Mouse (Mus musculus): Measurements from ENCODE around the gene Tyrobp. TPM values are rescaled to one million over a fixed set of nuclear protein-coding genes. Genes with fewer than 3 reads are reported as not detected.

The Tyrobp gene
- polyA plus RNA-seq, 1 experiment from 2014 or later = 19.7 TPM

GRCm38 (mm10) chr7:30435156-30435555 lies 21.6 kb downstream of the Tyrobp start:
- Histone ChIP-seq H3K27me3 (ENCODE audit: control insufficient read depth, insufficient read depth, low read length) (no peaks in the 10 kb centered on the region), H3K36me3 (ENCODE audit: control insufficient read depth, insufficient read depth, low read length) (0 out of 2 replicates have a peak, but pooled peaks cover 3% of the 10 kb centered on the region), H3K4me1 (ENCODE audit: control insufficient read depth, insufficient read depth, low read length) (no peaks in the 10 kb centered on the region), H3K9ac (ENCODE audit: low read length) (no peak overlapping the region), H3K4me2 (no peak overlapping the region), H3K27ac (ENCODE audit: low read depth, low read length) (no peak overlapping the region), H3K9me3 (ENCODE audit: control insufficient read depth, low read length) (no peaks in the 10 kb centered on the region), H3K4me3 (ENCODE audit: low read depth, low read length) (no peak overlapping the region)
- DNase-seq (ENCODE audit: low spot score, missing footprints) = no peak
- ATAC-seq (ENCODE audit: low FRiP score) = no peak
- 64% methylated on average over 9 of the region's 9 CpGs for WGBS

- Histone ChIP-seq H3K4me1 (ENCODE audit: control insufficient read depth, insufficient read depth, low read length) (no peaks in the 10 kb centered on the region), H3K27ac (ENCODE audit: low read depth, low read length) (no peak overlapping the region), H3K4me2 (no peak overlapping the region), H3K36me3 (ENCODE audit: control insufficient read depth, insufficient read depth, low read length) (0 out of 2 replicates have a peak, but pooled peaks cover 3% of the 10 kb centered on the region), H3K27me3 (ENCODE audit: control insufficient read depth, insufficient read depth, low read length) (no peaks in the 10 kb centered on the region), H3K9me3 (ENCODE audit: control insufficient read depth, low read length) (no peaks in the 10 kb centered on the region), H3K9ac (ENCODE audit: low read length) (no peak overlapping the region), H3K4me3 (ENCODE audit: low read depth, low read length) (no peak overlapping the region)
- 23% methylated on average over 10 of the region's 10 CpGs for WGBS
- DNase-seq (ENCODE audit: low spot score, missing footprints) (no peak), ATAC-seq (ENCODE audit: low FRiP score) (no peak)
These were observed 23.3 kb downstream of the Tyrobp start for GRCm38 (mm10) chr7:30436879-30437278.

DNA sequence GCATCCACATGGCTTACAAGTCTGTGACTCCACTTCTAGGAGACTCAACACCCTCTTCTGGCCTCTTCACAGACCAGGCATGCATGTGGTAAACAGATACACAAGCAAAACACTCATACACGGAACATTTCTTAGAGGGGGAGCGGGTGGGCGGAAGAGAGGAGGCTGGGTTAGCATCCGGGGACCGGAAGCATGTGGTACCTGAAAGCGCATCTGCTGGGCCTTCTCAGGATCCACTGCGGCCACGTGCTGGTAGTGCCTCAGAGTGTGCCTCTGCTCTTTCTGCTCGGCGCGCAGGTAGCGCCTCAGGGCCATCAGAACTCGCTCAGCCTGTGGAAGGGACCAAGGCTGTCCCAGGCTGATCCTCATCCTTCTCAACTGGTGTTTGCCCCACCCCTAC lies 26.2 kb downstream of the Tyrobp start:
- DNase-seq (ENCODE audit: low spot score, missing footprints) (no peak), ATAC-seq (ENCODE audit: low FRiP score) (no peak)
- H3K9ac ChIP-seq (ENCODE audit: low read length) = no peak overlapping the region
- peaks cover 6% of the 10 kb centered on the region for H3K36me3 ChIP-seq (ENCODE audit: control insufficient read depth, insufficient read depth, low read length)
- WGBS = 84% methylated on average over 13 of the region's 13 CpGs
- H3K27ac ChIP-seq (ENCODE audit: low read depth, low read length) = no peak overlapping the region
- no peak overlapping the region for H3K4me2 ChIP-seq
- peaks cover 9% of the 10 kb centered on the region for H3K4me1 ChIP-seq (ENCODE audit: control insufficient read depth, insufficient read depth, low read length)
- no peaks in the 10 kb centered on the region for H3K27me3 ChIP-seq (ENCODE audit: control insufficient read depth, insufficient read depth, low read length)
- H3K4me3 ChIP-seq (ENCODE audit: low read depth, low read length) = no peak overlapping the region
- no peaks in the 10 kb centered on the region for H3K9me3 ChIP-seq (ENCODE audit: control insufficient read depth, low read length)

GRCm38 (mm10) chr7:30440697-30441096 lies 27.1 kb downstream of the Tyrobp start:
- DNase-seq (ENCODE audit: low spot score, missing footprints) (peak; percentile 94), ATAC-seq (ENCODE audit: low FRiP score) (no peak)
- Histone ChIP-seq H3K4me3 (ENCODE audit: low read depth, low read length) (no peak overlapping the region), H3K9me3 (ENCODE audit: control insufficient read depth, low read length) (no peaks in the 10 kb centered on the region), H3K9ac (ENCODE audit: low read length) (no peak overlapping the region), H3K27me3 (ENCODE audit: control insufficient read depth, insufficient read depth, low read length) (no peaks in the 10 kb centered on the region), H3K36me3 (ENCODE audit: control insufficient read depth, insufficient read depth, low read length) (peaks cover 6% of the 10 kb centered on the region), H3K27ac (ENCODE audit: low read depth, low read length) (no peak overlapping the region), H3K4me2 (no peak overlapping the region), H3K4me1 (ENCODE audit: control insufficient read depth, insufficient read depth, low read length) (peaks cover 13% of the 10 kb centered on the region)
- WGBS = 24% methylated on average over 4 of the region's 5 CpGs

GRCm38 (mm10) chr7:30443696-30444095 lies 30.1 kb downstream of the Tyrobp start:
- WGBS = 19% methylated on average over 9 of the region's 9 CpGs
- DNase-seq (ENCODE audit: low spot score, missing footprints) = no peak
- H3K4me1 ChIP-seq (ENCODE audit: control insufficient read depth, insufficient read depth, low read length) = peaks cover 16% of the 10 kb centered on the region
- H3K4me3 ChIP-seq (ENCODE audit: low read depth, low read length) = peak overlapping the region; percentile 75
- H3K4me2 ChIP-seq = peak overlapping the region; percentile 79
- no peak for ATAC-seq (ENCODE audit: low FRiP score)
- peak overlapping the region; percentile 58 for H3K9ac ChIP-seq (ENCODE audit: low read length)
- peak overlapping the region; percentile 82 for H3K27ac ChIP-seq (ENCODE audit: low read depth, low read length)
- H3K36me3 ChIP-seq (ENCODE audit: control insufficient read depth, insufficient read depth, low read length) = peaks cover 3% of the 10 kb centered on the region
- H3K27me3 ChIP-seq (ENCODE audit: control insufficient read depth, insufficient read depth, low read length) = no peaks in the 10 kb centered on the region
- no peaks in the 10 kb centered on the region; the same call in 1 of the 2 replicates for H3K9me3 ChIP-seq (ENCODE audit: control insufficient read depth, low read length)

- peaks cover 3% of the 10 kb centered on the region for H3K36me3 ChIP-seq (ENCODE audit: control insufficient read depth, insufficient read depth, low read length)
- peak overlapping the region; percentile 79 for H3K4me2 ChIP-seq
- H3K9ac ChIP-seq (ENCODE audit: low read length) = peak overlapping the region; percentile 73
- WGBS = under 1% methylated on average over 38 of the region's 38 CpGs
- ATAC-seq (ENCODE audit: low FRiP score) = peak; percentile 75
- H3K9me3 ChIP-seq (ENCODE audit: control insufficient read depth, low read length) = no peaks in the 10 kb centered on the region; the same call in 1 of the 2 replicates
- H3K4me1 ChIP-seq (ENCODE audit: control insufficient read depth, insufficient read depth, low read length) = peaks cover 16% of the 10 kb centered on the region
- peak overlapping the region; percentile 75 for H3K4me3 ChIP-seq (ENCODE audit: low read depth, low read length)
- DNase-seq (ENCODE audit: low spot score, missing footprints) = peak; percentile 93
- peak overlapping the region; percentile 82 for H3K27ac ChIP-seq (ENCODE audit: low read depth, low read length)
- no peaks in the 10 kb centered on the region for H3K27me3 ChIP-seq (ENCODE audit: control insufficient read depth, insufficient read depth, low read length)
These were observed 30.8 kb downstream of the Tyrobp start for GRCm38 (mm10) chr7:30444154-30444970.

- Histone ChIP-seq H3K27me3 (ENCODE audit: control insufficient read depth, insufficient read depth, low read length) (no peaks in the 10 kb centered on the region), H3K27ac (ENCODE audit: low read depth, low read length) (peak within 1 kb of the TSS; percentile 82), H3K36me3 (ENCODE audit: control insufficient read depth, insufficient read depth, low read length) (peaks cover 3% of the 10 kb centered on the region), H3K4me2 (peak within 1 kb of the TSS; percentile 79), H3K9ac (ENCODE audit: low read length) (peak within 1 kb of the TSS; percentile 73), H3K9me3 (ENCODE audit: control insufficient read depth, low read length) (no peaks in the 10 kb centered on the region; the same call in 1 of the 2 replicates), H3K4me1 (ENCODE audit: control insufficient read depth, insufficient read depth, low read length) (peaks cover 16% of the 10 kb centered on the region), H3K4me3 (ENCODE audit: low read depth, low read length) (peak within 1 kb of the TSS; percentile 75)
- ATAC-seq (ENCODE audit: low FRiP score) (peak; percentile 81), DNase-seq (ENCODE audit: low spot score, missing footprints) (peak; percentile 98)
- under 1% methylated on average over 56 of the region's 72 CpGs for WGBS
These were observed 31.6 kb downstream of the Tyrobp start, which contains the start of gene Aplp1 for GRCm38 (mm10) chr7:30444971-30445751. Gene Aplp1 (minus strand): TSS chr7:30445535.

DNA sequence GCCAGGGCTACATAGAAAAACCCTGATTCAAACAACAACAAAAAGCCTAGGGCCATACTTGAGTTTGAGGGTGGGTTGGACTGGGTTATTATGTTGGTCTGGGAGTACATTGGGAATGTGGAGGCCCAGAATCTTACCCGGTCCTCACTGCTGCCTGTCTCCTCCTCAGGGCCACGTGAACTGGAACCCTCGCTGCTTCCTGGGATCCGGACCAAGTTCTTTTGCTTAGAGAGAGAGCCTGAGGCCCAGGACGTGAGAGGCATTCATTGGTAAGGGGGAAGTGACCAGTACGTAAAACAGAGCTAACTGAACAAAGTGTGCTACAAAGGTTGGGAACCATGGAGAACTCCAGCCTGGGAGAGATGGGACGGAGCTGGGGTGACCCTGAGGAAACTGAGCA lies 36.7 kb downstream of the Tyrobp start:
- Histone ChIP-seq H3K9ac (ENCODE audit: low read length) (no peak overlapping the region), H3K4me3 (ENCODE audit: low read depth, low read length) (no peak overlapping the region), H3K4me2 (no peak overlapping the region), H3K9me3 (ENCODE audit: control insufficient read depth, low read length) (no peaks in the 10 kb centered on the region; the same call in 1 of the 2 replicates), H3K36me3 (ENCODE audit: control insufficient read depth, insufficient read depth, low read length) (no peaks in the 10 kb centered on the region), H3K27me3 (ENCODE audit: control insufficient read depth, insufficient read depth, low read length) (peaks cover 29% of the 10 kb centered on the region), H3K4me1 (ENCODE audit: control insufficient read depth, insufficient read depth, low read length) (peaks cover 9% of the 10 kb centered on the region), H3K27ac (ENCODE audit: low read depth, low read length) (no peak overlapping the region)
- DNase-seq (ENCODE audit: low spot score, missing footprints) (no peak), ATAC-seq (ENCODE audit: low FRiP score) (no peak)
- 75% methylated on average over 7 of the region's 7 CpGs for WGBS

DNA sequence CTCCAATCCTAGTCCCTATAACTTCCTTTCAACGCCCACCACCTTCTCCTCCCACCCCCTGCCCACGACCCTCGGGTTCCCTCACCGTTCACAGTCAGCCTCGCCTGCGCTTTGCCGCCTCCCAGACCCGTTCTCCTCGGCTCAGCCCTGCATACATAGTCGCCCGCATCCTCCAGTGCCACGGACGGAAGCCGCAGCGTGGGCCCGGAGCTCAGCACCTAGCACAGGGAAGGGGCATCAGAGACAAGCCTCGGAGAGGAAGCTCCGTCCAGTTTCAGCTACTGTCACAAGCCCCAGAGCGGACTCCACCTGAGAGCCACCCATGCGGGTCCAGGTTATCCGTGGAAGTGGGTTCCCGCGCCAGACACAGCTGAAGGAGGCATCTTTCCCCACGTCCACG lies 39.8 kb downstream of the Tyrobp start:
- DNase-seq (ENCODE audit: low spot score, missing footprints) (no peak), ATAC-seq (ENCODE audit: low FRiP score) (no peak)
- H3K27ac ChIP-seq (ENCODE audit: low read depth, low read length) = no peak overlapping the region
- WGBS = 17% methylated on average over 25 of the region's 25 CpGs
- H3K9ac ChIP-seq (ENCODE audit: low read length) = no peak overlapping the region
- no peaks in the 10 kb centered on the region for H3K9me3 ChIP-seq (ENCODE audit: control insufficient read depth, low read length)
- no peak overlapping the region for H3K4me2 ChIP-seq
- H3K4me3 ChIP-seq (ENCODE audit: low read depth, low read length) = no peak overlapping the region
- H3K27me3 ChIP-seq (ENCODE audit: control insufficient read depth, insufficient read depth, low read length) = peaks cover 60% of the 10 kb centered on the region
- no peaks in the 10 kb centered on the region for H3K36me3 ChIP-seq (ENCODE audit: control insufficient read depth, insufficient read depth, low read length)
- H3K4me1 ChIP-seq (ENCODE audit: control insufficient read depth, insufficient read depth, low read length) = peaks cover 20% of the 10 kb centered on the region

Data from midbrain, embryonic 11.5 days (tissue).